Mouse (Mus musculus) thymus, adult 18-20 months (tissue): ENCODE measurements around the gene Bnc2.

Experiments
- DNase-seq, 2 experiments: peaks; one replicate each; pipeline ENCODE4 v3.0.0; 2022; ENCODE audit warnings: mixed read lengths in 2 of 2

Gene Bnc2

DNA sequence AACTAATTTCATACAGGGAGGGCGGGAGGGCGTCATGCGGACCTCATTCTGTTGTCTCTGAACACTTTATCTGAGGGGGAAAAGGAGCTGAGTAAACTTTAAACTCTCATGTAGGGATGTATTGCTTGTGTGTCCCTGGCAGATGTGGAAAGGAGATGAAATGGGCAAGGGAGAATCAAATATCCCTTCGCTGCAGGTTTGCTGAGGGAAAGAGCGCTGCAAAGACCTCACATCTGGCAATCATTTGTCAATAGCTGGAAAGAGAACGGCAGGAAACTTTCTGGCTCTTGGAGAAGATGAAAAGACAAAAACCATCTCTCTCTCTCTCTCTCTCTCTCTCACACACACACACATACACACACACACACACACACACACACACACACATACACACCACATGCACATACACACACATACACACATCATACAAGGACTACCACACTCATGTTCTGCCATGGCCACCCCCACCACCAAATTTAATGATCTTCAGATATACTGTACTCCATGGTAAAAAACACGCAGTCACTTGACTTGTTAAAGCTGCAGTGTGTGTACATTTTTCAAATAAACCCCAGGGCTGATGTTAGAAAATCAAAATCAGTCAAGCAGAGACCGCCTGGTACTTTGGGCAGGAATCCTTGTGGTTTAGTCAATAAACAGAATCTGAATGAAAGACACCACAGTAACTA is 172.3 kb downstream of the Bnc2 start:
- DNase-seq: no peak

GRCm38 (mm10) chr4:84500796-84501349 is 174.2 kb downstream of the Bnc2 start:
- DNase-seq: no peak

DNA sequence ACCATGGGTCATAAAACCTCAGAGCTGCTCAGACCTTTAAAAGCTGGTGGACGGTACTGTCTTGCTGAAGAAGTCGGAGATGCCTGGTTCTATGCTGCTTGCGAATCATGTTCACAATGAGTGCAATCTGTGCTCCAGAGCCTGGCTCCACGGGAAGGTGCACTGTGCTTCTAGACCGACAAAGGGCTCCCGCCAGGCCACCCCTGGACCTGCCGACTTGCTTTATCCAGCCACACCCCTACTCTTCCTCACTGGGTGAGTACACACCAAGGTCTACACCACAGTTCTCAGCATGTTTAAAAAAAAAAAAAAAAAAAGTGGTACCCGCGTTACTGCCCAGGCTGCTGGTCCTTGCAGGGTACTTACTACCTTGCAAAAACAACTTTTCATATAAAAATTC is 174.8 kb downstream of the Bnc2 start:
- DNase-seq: no peak

GRCm38 (mm10) chr4:84498469-84498868 is 176.6 kb downstream of the Bnc2 start:
- DNase-seq: no peak

DNA sequence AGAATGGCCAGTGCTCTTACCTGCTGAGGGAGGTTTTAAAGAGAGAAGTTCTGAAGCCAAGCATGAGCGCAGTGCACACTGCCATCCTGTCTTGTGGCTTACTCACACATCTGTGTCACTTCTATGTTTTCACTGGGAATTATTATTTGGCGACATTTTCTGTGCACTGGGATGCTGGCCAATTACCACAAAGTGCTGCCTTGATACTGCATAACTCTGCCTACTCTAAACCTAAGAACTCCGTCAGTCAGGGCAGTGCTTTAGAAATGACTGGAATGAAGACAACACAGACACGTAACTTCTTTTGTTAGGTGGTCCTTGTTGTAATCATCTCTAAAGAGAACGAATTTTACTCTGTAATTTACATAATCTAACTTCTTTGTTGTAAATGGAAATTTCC is 186.8 kb downstream of the Bnc2 start:
- DNase-seq: no peak

GRCm38 (mm10) chr4:84482680-84483079 is 192.4 kb downstream of the Bnc2 start:
- DNase-seq: no peak

DNA sequence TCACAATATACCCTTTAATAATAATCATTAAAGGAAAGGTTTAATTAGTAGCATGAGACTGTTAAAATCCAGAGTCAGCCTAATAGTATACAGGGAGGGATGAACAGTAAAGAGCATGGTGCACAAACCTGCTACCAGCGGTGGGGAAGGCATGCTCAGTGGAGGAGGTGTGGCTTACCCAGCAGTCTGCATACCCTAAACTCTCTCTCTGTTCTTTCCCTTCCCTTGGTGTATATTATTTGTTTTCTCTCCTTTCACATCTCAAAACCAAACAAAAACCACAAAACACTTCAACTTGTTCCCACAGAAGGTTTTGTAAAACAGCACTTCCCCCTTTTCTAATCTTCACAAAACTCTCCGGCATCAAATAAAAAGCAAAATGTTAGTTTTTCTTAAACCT is 202.4 kb downstream of the Bnc2 start:
- DNase-seq: no peak

GRCm38 (mm10) chr4:84470106-84470885 is 204.8 kb downstream of the Bnc2 start:
- no peak for DNase-seq

GRCm38 (mm10) chr4:84469400-84469799 is 205.7 kb downstream of the Bnc2 start:
- no peak for DNase-seq

DNA sequence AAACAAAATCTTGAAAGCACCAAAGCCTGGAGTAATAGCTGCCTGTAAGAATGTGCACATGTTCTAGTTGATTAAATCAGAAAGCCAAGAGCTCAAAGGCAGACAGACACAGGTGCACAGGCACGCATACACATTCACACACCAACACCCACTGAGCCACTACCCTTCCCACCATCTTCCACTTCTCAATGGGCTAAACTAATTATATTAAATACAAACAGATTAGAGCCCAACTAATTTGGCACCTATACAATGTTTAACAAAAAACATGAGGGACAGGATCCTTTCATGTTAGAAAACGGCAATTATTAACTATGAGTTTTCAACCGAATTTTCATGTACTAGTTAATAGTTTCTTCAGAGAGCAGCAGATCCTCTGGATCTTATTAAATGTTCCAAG is 207.4 kb downstream of the Bnc2 start:
- DNase-seq: no peak

- DNase-seq: no peak
Measured at GRCm38 (mm10) chr4:84458218-84458560, 216.9 kb downstream of the Bnc2 start.

DNA sequence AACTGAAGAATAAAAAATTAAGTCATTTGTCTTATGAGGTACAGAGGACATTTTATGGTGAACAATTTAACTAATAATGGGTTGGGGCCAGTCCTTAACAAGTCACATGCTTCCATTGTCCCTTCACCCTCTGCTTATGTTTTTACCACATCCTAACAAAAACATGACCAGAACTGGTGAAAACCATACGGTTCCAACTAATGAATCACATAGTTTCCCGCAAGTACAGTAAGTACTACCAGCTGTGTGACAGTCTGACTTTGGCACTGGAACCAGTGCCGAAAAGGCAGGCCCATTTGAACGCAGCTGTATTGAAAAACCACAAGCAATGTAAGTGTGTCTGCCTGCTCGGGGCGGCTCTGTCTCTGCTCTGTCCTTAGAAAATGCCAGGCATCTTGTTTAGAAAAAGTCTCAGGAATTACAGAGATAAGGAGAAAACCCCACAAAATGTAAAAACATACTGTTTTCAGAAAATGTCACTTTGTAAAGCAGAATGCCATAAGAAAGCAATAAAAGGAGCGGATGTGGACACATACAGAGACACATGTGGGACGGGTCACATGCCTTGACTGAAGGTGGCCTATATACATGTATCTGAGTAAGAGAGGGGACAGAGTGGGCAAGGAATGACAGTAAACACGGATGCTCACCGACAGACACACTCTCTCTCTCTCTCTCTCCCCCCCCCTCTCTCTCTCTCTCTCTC is 217.4 kb downstream of the Bnc2 start:
- no peak for DNase-seq

GRCm38 (mm10) chr4:84456853-84457249 is 218.2 kb downstream of the Bnc2 start:
- DNase-seq: no peak

GRCm38 (mm10) chr4:84456198-84456852 is 218.8 kb downstream of the Bnc2 start:
- no peak for DNase-seq

DNA sequence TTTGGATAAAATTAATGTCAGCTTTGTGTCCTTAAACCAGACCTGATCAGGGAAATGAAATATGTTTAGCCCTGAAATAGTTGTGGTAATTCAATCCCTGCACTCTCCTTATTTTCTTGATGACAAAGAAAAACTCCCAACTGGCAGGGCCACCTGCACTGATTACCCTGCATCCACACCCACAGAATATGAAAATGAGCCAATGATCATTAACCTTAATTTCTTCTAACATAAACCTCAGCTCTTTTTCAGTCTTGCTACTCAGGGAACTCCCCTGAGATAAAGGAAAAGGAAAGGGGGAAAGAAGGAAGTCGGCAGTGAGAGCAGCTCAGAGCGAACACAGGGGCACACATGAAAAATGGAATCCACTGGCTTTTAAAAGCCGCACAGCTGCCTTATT is 220.6 kb downstream of the Bnc2 start:
- no peak for DNase-seq

GRCm38 (mm10) chr4:84453586-84453985 is 221.5 kb downstream of the Bnc2 start:
- DNase-seq: no peak

- no peak for DNase-seq
Measured at GRCm38 (mm10) chr4:84452642-84453041, 222.4 kb downstream of the Bnc2 start.

- DNase-seq: no peak
Measured at GRCm38 (mm10) chr4:84449246-84450005, 225.6 kb downstream of the Bnc2 start.

- DNase-seq: no peak
Measured at GRCm38 (mm10) chr4:84433324-84433723, 241.8 kb downstream of the Bnc2 start.

- DNase-seq: no peak
Measured at GRCm38 (mm10) chr4:84431677-84432515, 243.2 kb downstream of the Bnc2 start.

- DNase-seq: no peak
Measured at GRCm38 (mm10) chr4:84427955-84428354, 247.1 kb downstream of the Bnc2 start.
